Mouse (Mus musculus): ENCODE data around the gene Psme2. TPM values are rescaled to one million over a fixed set of nuclear protein-coding genes. Genes with fewer than 3 reads are reported as not detected.

Gene Psme2
- polyA plus RNA-seq, 1 experiment from 2014 or later = 283 TPM

GRCm38 (mm10) chr14:55603271-55603632, 12.3 kb upstream of the Psme2 start, which contains the start of gene Irf9:
TSS of gene Irf9 (plus strand) at chr14:55603571.
- WGBS = 82% methylated on average over 7 of the region's 7 CpGs
- H3K27ac ChIP-seq (ENCODE audit: low read length) = peak within 1 kb of the TSS; percentile 89
- no peak for ATAC-seq (ENCODE audit: insufficient read depth, low FRiP score)
- no peaks in the 10 kb centered on the region for H3K27me3 ChIP-seq (ENCODE audit: control insufficient read depth, insufficient read depth, low read length)
- H3K9ac ChIP-seq (ENCODE audit: low read length) = peak within 1 kb of the TSS; percentile 72
- peaks cover 13% of the 10 kb centered on the region; the same call in 1 of the 2 replicates for H3K4me1 ChIP-seq (ENCODE audit: control insufficient read depth, insufficient read depth, low read length)
- peak within 1 kb of the TSS; percentile 47 for H3K4me3 ChIP-seq (replicated peaks; ENCODE audit: low read length)
- H3K36me3 ChIP-seq (ENCODE audit: control insufficient read depth, insufficient read depth, low read length) = peaks cover 11% of the 10 kb centered on the region
- peak within 1 kb of the TSS; percentile 56 for H3K4me2 ChIP-seq (ENCODE audit: low read depth, low read length)
- H3K9me3 ChIP-seq (replicated peaks; ENCODE audit: control insufficient read depth, low read length) = no peaks in the 10 kb centered on the region

GRCm38 (mm10) chr14:55598521-55599390, 7.8 kb upstream of the Psme2 start:
- H3K9ac ChIP-seq (ENCODE audit: low read length) = no peak overlapping the region
- H3K4me3 ChIP-seq (replicated peaks; ENCODE audit: low read length) = no peak overlapping the region
- H3K27me3 ChIP-seq (ENCODE audit: control insufficient read depth, insufficient read depth, low read length) = no peaks in the 10 kb centered on the region
- peaks cover 24% of the 10 kb centered on the region for H3K36me3 ChIP-seq (ENCODE audit: control insufficient read depth, insufficient read depth, low read length)
- WGBS = 93% methylated on average over 21 of the region's 21 CpGs
- ATAC-seq (ENCODE audit: insufficient read depth, low FRiP score) = no peak
- H3K9me3 ChIP-seq (replicated peaks; ENCODE audit: control insufficient read depth, low read length) = no peaks in the 10 kb centered on the region
- no peak overlapping the region for H3K4me2 ChIP-seq (ENCODE audit: low read depth, low read length)
- no peak overlapping the region for H3K27ac ChIP-seq (ENCODE audit: low read length)
- peaks cover 5% of the 10 kb centered on the region; the same call in 1 of the 2 replicates for H3K4me1 ChIP-seq (ENCODE audit: control insufficient read depth, insufficient read depth, low read length)

- Histone ChIP-seq H3K4me1 (ENCODE audit: control insufficient read depth, insufficient read depth, low read length) (peaks cover 14% of the 10 kb centered on the region), H3K27me3 (ENCODE audit: control insufficient read depth, insufficient read depth, low read length) (no peaks in the 10 kb centered on the region), H3K4me2 (ENCODE audit: low read depth, low read length) (no peak overlapping the region), H3K27ac (ENCODE audit: low read length) (no peak overlapping the region), H3K36me3 (ENCODE audit: control insufficient read depth, insufficient read depth, low read length) (peaks cover 24% of the 10 kb centered on the region), H3K9ac (ENCODE audit: low read length) (no peak overlapping the region), H3K4me3 (replicated peaks; ENCODE audit: low read length) (no peak overlapping the region), H3K9me3 (replicated peaks; ENCODE audit: control insufficient read depth, low read length) (no peaks in the 10 kb centered on the region)
- 78% methylated on average over 13 of the region's 13 CpGs for WGBS
- no peak for ATAC-seq (ENCODE audit: insufficient read depth, low FRiP score)
Measured at GRCm38 (mm10) chr14:55596036-55596690, 5.2 kb upstream of the Psme2 start.

GRCm38 (mm10) chr14:55592226-55592625, 1.3 kb upstream of the Psme2 start:
- H3K9me3 ChIP-seq (replicated peaks; ENCODE audit: control insufficient read depth, low read length) = no peaks in the 10 kb centered on the region
- H3K36me3 ChIP-seq (ENCODE audit: control insufficient read depth, insufficient read depth, low read length) = peaks cover 21% of the 10 kb centered on the region; the same call in 1 of the 2 replicates
- peak overlapping the region; percentile 86 for H3K9ac ChIP-seq (ENCODE audit: low read length)
- no peak for ATAC-seq (ENCODE audit: insufficient read depth, low FRiP score)
- H3K4me1 ChIP-seq (ENCODE audit: control insufficient read depth, insufficient read depth, low read length) = peaks cover 22% of the 10 kb centered on the region
- peak overlapping the region; percentile 100 for H3K27ac ChIP-seq (ENCODE audit: low read length)
- H3K4me3 ChIP-seq (replicated peaks; ENCODE audit: low read length) = peak overlapping the region; percentile 94
- no peaks in the 10 kb centered on the region for H3K27me3 ChIP-seq (ENCODE audit: control insufficient read depth, insufficient read depth, low read length)
- 2% methylated on average over 16 of the region's 16 CpGs for WGBS
- peak overlapping the region; percentile 92 for H3K4me2 ChIP-seq (ENCODE audit: low read depth, low read length)

DNA sequence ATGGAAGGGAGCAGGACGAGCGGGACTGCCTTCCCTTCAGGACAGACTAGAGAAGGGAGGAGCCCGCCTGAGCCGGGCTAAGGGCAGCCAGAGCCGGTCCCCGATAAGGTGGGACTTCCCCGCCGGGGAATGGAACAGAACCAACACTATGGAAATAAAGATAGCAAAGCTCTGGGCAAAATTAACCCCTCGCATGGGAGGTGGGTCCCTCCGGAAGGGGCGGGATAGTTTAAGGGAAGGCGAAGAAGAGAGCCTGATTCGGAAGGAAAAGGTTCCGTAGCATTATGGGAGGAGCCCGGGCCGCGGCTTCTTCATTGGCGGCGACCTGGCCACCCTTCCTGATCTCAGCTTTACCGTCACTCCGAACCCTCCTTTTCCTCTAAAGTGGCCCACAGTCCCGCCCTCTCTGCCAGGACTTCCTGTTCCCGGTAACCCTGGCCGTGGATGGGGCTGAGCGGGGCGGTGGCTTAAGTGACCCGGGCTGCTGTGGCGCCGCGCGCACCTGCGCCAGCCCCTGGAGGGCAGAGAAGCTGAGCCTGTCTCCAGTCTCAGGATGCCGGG, 498 bp upstream of the Psme2 start, which contains the start of gene Rnf31:
TSS of gene Rnf31 (plus strand) at position 378 of the 561 bp plus-strand sequence.
- Histone ChIP-seq H3K9ac (ENCODE audit: low read length) (peak within 1 kb of the TSS; percentile 86), H3K4me1 (ENCODE audit: control insufficient read depth, insufficient read depth, low read length) (peaks cover 22% of the 10 kb centered on the region), H3K4me2 (ENCODE audit: low read depth, low read length) (peak within 1 kb of the TSS; percentile 92), H3K27me3 (ENCODE audit: control insufficient read depth, insufficient read depth, low read length) (no peaks in the 10 kb centered on the region), H3K4me3 (replicated peaks; ENCODE audit: low read length) (peak within 1 kb of the TSS; percentile 94), H3K9me3 (replicated peaks; ENCODE audit: control insufficient read depth, low read length) (no peaks in the 10 kb centered on the region), H3K27ac (ENCODE audit: low read length) (peak within 1 kb of the TSS; percentile 100), H3K36me3 (ENCODE audit: control insufficient read depth, insufficient read depth, low read length) (peaks cover 19% of the 10 kb centered on the region; the same call in 1 of the 2 replicates)
- under 1% methylated on average over 33 of the region's 33 CpGs for WGBS
- peak; percentile 90 for ATAC-seq (ENCODE audit: insufficient read depth, low FRiP score)

- no peak overlapping the region; the same call in 1 of the 2 replicates for H3K27ac ChIP-seq (ENCODE audit: low read length)
- H3K27me3 ChIP-seq (ENCODE audit: control insufficient read depth, insufficient read depth, low read length) = no peaks in the 10 kb centered on the region
- H3K4me3 ChIP-seq (replicated peaks; ENCODE audit: low read length) = peak overlapping the region; percentile 94
- no peak for ATAC-seq (ENCODE audit: insufficient read depth, low FRiP score)
- H3K4me1 ChIP-seq (ENCODE audit: control insufficient read depth, insufficient read depth, low read length) = peaks cover 29% of the 10 kb centered on the region
- H3K9me3 ChIP-seq (replicated peaks; ENCODE audit: control insufficient read depth, low read length) = no peaks in the 10 kb centered on the region
- H3K36me3 ChIP-seq (ENCODE audit: control insufficient read depth, insufficient read depth, low read length) = 0 out of 2 replicates have a peak, but pooled peaks cover 5% of the 10 kb centered on the region
- peak overlapping the region; percentile 86 for H3K9ac ChIP-seq (ENCODE audit: low read length)
- 75% methylated on average over 11 of the region's 11 CpGs for WGBS
- peak overlapping the region; percentile 77 for H3K4me2 ChIP-seq (ENCODE audit: low read depth, low read length)
Measured at GRCm38 (mm10) chr14:55589771-55590448, 1.0 kb downstream of the Psme2 start.

DNA sequence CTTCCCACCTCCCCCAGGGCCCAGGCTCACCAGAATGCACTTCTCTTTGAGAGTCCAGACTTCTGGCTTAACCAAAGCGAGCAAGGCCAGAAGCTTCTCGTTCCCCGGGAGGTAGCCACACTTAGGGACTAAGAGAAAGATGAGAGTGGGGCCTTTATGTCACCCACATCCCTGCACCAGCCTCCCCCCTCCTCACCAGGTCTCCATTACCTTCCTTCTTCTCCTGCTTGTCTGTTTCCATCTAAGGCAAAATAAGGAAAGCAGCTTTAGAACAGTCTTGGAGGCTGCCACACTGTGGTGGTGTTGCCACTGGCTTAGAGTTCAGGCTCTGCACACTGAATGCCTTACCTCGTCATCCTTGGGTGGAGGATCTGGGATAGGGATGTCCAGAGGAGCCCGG, 1.6 kb downstream of the Psme2 start:
- no peak for ATAC-seq (ENCODE audit: insufficient read depth, low FRiP score)
- Histone ChIP-seq H3K4me3 (replicated peaks; ENCODE audit: low read length) (no peak overlapping the region), H3K4me2 (ENCODE audit: low read depth, low read length) (no peak overlapping the region), H3K27me3 (ENCODE audit: control insufficient read depth, insufficient read depth, low read length) (no peaks in the 10 kb centered on the region), H3K9ac (ENCODE audit: low read length) (no peak overlapping the region), H3K4me1 (ENCODE audit: control insufficient read depth, insufficient read depth, low read length) (peaks cover 29% of the 10 kb centered on the region), H3K9me3 (replicated peaks; ENCODE audit: control insufficient read depth, low read length) (no peaks in the 10 kb centered on the region), H3K27ac (ENCODE audit: low read length) (no peak overlapping the region), H3K36me3 (ENCODE audit: control insufficient read depth, insufficient read depth, low read length) (0 out of 2 replicates have a peak, but pooled peaks cover 4% of the 10 kb centered on the region)
- WGBS = 90% methylated on average over 5 of the region's 5 CpGs

DNA sequence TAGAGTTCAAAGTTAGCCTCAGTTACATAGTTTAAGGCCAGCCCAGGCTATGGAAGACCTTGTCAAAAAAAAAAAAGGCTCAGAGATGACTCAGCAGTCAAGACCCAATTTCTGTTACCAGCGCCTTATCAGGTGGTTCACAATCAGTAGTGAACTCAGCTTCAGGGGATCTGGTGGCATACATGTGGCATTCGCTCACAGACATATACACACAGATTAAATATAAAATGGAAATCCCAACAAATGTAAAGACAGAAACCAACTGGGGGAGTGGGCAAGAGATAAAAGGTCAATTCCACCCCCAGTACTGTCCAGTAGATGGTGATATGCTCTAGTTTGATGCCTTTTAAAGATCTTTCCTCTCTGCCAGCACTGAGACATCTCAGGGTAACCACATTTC, 4.8 kb downstream of the Psme2 start:
- H3K4me1 ChIP-seq (ENCODE audit: control insufficient read depth, insufficient read depth, low read length) = peaks cover 15% of the 10 kb centered on the region
- no peak overlapping the region for H3K4me2 ChIP-seq (ENCODE audit: low read depth, low read length)
- no peaks in the 10 kb centered on the region for H3K27me3 ChIP-seq (ENCODE audit: control insufficient read depth, insufficient read depth, low read length)
- 0 out of 2 replicates have a peak, but pooled peaks cover 4% of the 10 kb centered on the region for H3K36me3 ChIP-seq (ENCODE audit: control insufficient read depth, insufficient read depth, low read length)
- H3K9ac ChIP-seq (ENCODE audit: low read length) = no peak overlapping the region
- no peaks in the 10 kb centered on the region for H3K9me3 ChIP-seq (replicated peaks; ENCODE audit: control insufficient read depth, low read length)
- WGBS = 89% methylated on average over 2 of the region's 2 CpGs
- ATAC-seq (ENCODE audit: insufficient read depth, low FRiP score) = no peak
- no peak overlapping the region for H3K4me3 ChIP-seq (replicated peaks; ENCODE audit: low read length)
- peak overlapping the region; percentile 67; the same call in 1 of the 2 replicates for H3K27ac ChIP-seq (ENCODE audit: low read length)
